Mouse (Mus musculus) adrenal gland, adult (tissue): Measurements from ENCODE around the gene Rora.

Source experiments
- DNase-seq, 2 experiments: peaks; one replicate each; pipeline ENCODE4 v3.0.0; 2022 to 2023; ENCODE audit warnings: low spot score in 1 of 2; ENCODE audit not compliant: inconsistent age in 2 of 2

The Rora gene

GRCm38 (mm10) chr9:69323831-69324230, 670.2 kb downstream of the Rora start:
- DNase-seq = no peak

- no peak for DNase-seq
Measured at GRCm38 (mm10) chr9:69327077-69327476, 673.5 kb downstream of the Rora start.

- DNase-seq = no peak
Measured at GRCm38 (mm10) chr9:69327591-69327990, 674.0 kb downstream of the Rora start.

- peak; percentile 40 to 80 for DNase-seq
Measured at GRCm38 (mm10) chr9:69331790-69332189, 678.2 kb downstream of the Rora start.

GRCm38 (mm10) chr9:69332802-69333568, 679.4 kb downstream of the Rora start:
- peak in 1 of 2 experiments; percentile 69 for DNase-seq

GRCm38 (mm10) chr9:69333654-69334053, 680.1 kb downstream of the Rora start:
- DNase-seq = no peak

GRCm38 (mm10) chr9:69334106-69334505, 680.5 kb downstream of the Rora start:
- no peak for DNase-seq

- no peak for DNase-seq
Measured at GRCm38 (mm10) chr9:69336063-69336462, 682.5 kb downstream of the Rora start.

GRCm38 (mm10) chr9:69339199-69339598, 685.6 kb downstream of the Rora start:
- DNase-seq = peak; percentile 41 to 76

GRCm38 (mm10) chr9:69339829-69340228, 686.2 kb downstream of the Rora start:
- DNase-seq = no peak

- DNase-seq = no peak
Measured at GRCm38 (mm10) chr9:69340421-69340820, 686.8 kb downstream of the Rora start.

GRCm38 (mm10) chr9:69343881-69344280, 690.3 kb downstream of the Rora start:
- DNase-seq = no peak

- DNase-seq = no peak
Measured at GRCm38 (mm10) chr9:69345550-69345949, 692.0 kb downstream of the Rora start.

- no peak for DNase-seq
Measured at GRCm38 (mm10) chr9:69347796-69348195, 694.2 kb downstream of the Rora start.

- DNase-seq = no peak
Measured at GRCm38 (mm10) chr9:69349537-69349936, 696.0 kb downstream of the Rora start.

GRCm38 (mm10) chr9:69354228-69354627, 700.6 kb downstream of the Rora start:
- no peak for DNase-seq

- peak; percentile 50 to 87 for DNase-seq
Measured at GRCm38 (mm10) chr9:69357834-69358233, 704.2 kb downstream of the Rora start.

GRCm38 (mm10) chr9:69358797-69359196, 705.2 kb downstream of the Rora start:
- no peak for DNase-seq

- DNase-seq = no peak
Measured at GRCm38 (mm10) chr9:69361951-69362445, 708.4 kb downstream of the Rora start.

- no peak for DNase-seq
Measured at GRCm38 (mm10) chr9:69362766-69363165, 709.2 kb downstream of the Rora start.

- no peak for DNase-seq
Measured at GRCm38 (mm10) chr9:69364117-69364516, 710.5 kb downstream of the Rora start.

- no peak for DNase-seq
Measured at GRCm38 (mm10) chr9:69367055-69367454, 713.5 kb downstream of the Rora start.

- peak; percentile 58 to 84 for DNase-seq
Measured at GRCm38 (mm10) chr9:69368071-69368470, 714.5 kb downstream of the Rora start.
